Mouse (Mus musculus) olfactory bulb, adult 2 months (tissue): ENCODE results near the gene Cap1.

Experiments used
- CTCF ChIP-seq: fragments of 200-500 bp; IDR thresholded peaks from 2 replicates; pipeline ENCODE4 v1.5.1; 2012; ENCODE audit warnings: low read depth, mild to moderate bottlenecking, low read length, moderate library complexity; ENCODE audit not compliant: insufficient read depth
- POLR2A ChIP-seq: fragments of 200-500 bp; IDR thresholded peaks from 2 replicates; pipeline ENCODE4 v1.6.1; 2012; ENCODE audit warnings: mild to moderate bottlenecking, low read depth, low read length, moderate library complexity; ENCODE audit not compliant: insufficient read depth

DNA sequence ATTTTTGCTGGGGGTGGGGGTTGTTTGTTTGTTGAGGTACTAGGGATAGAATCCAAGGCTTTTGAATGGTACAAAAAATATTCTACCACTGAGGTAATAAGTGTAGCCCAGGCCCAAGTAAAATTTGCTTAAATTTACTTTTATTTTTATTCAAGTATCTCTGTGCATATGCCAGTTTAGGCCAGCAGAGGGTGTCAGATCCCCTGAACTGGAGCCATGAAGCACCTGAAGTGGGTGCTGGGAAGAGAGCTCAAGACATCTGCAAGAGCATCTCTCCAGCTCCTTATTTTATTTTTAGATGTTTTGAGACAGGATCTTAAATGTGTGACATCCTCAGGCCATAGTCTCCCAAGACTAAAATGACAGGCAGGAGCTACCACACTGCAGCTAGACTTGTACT, 15.8 kb downstream of the Cap1 start:
- TF ChIP-seq POLR2A: no peak
- no peak for TF ChIP-seq CTCF
